Mouse (Mus musculus) thymus, adult 18-20 months (tissue): ENCODE data around the gene G6pc.
"Not testable (repeated sequence)": the region's sequence is repeated elsewhere in the genome, so short reads cannot be mapped to it uniquely, and the experiment has no call there.

Experiments used
- DNase-seq, 2 experiments: peaks; one replicate each; pipeline ENCODE4 v3.0.0; 2022; ENCODE audit warnings: mixed read lengths in 2 of 2

Gene G6pc

DNA sequence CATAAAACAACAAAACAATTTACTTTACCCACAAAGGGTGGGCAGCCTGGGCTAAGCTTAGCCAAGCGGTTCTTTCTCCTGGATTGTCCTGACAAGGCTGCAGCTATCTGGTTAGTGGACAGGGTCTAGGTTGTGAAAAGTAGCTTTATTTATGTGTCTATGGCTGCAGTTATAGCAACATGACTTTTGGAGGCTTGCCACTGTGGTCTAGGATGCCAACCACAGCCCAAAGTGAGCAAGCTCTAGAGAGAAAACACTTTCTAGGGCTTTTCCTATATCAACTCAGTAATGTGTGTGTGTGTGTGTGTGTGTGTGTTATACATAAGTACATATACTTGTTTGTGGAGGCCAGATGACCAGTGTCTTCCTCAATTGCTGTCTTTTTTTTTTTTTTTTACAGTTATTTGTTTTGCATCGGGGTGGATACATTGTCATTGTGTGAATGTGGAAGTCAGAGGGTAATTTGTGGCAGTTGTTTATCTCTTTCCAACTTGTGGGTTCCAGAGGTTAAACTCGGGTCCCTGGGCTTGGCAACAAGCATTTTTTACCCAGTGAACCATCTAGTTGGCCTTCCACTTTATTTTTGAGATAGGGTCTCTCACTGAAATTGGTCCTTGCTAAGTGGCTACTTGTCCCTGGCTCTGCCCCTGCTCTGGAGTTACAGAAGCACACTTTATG lies 9.7 kb upstream of the G6pc start:
- no peak for DNase-seq

DNA sequence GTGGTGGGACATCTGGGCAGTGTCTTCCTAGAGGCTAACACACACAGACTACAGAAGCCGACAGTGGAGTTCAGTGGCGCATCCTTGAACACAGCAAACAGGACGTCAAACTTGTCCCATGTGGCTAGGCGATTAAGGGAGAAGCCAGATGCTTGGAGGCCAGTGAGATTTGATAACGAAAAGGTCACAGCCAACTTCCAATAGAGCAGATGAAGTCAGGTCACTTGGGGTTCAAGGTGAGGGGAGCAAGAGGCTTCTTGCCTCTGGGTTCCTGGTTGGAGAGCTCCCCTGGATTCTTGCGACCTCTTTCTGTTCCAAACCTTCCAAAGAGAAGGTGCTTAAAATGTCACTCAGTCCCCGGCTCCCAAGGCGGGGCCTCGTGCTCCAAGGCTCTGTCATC lies 7.6 kb upstream of the G6pc start:
- DNase-seq, result no peak

DNA sequence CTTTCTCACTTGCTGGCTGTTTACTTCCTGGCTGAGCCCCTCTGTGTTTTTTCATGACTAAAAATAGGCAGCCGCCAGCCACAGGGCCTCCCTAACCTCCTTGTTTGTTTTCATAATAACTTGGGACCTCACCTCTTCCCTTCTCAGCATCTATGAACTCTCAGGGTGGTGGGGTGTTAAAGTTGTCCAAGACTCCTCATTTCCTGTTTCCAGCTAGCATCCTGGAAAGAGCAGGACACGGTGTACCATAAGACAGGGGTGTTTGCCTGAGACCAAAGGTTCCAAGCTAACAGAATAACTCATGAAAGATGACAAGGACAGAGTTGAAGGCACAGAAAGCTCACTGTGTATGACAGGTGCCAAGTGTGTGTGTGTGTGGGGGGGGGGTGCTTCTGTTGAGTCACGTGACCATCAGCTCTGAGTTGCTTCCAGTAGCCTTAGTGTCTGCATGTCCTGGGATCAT lies 6.7 kb upstream of the G6pc start:
- DNase-seq, result peak in 1 of 2 experiments; percentile 18

DNA sequence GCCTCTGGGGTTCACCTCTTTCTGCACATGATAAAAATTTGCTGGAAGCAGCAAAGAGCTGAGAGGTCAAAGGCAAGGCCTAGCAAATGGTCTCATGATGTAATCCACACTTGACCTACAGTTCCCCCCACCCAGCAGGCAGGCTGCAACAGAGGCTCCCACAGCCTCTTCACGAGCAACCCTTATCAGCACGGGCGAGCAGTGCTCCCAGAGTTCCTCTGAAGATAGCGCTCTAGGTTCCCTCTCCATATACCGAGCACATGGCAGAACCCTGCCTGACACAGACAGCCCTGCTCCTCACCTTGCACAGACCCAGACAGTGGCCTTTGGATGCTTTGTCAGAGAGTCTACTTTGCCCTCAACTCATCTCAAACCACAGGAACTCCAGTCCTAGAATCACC lies 2.8 kb upstream of the G6pc start:
- no peak for DNase-seq

DNA sequence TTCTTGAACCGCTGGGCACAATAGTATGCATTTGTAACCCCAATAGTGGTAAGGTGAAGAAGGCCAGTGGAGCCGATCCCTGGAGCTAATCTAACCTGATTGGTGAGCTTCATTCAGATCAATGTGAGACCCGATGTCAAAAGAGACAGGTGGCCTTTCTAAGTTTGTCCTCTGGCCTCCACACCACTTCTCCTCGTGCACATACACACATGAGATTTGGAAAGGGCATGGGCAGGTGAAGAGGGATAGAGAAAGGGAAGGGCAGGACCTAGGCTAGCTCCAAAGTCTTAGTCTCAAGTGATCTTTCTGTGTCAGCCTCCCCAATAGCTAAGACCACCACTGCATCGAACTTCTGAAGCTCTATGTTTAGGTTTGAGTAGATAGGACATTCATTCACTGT lies 2.8 kb downstream of the G6pc start:
- no peak for DNase-seq

DNA sequence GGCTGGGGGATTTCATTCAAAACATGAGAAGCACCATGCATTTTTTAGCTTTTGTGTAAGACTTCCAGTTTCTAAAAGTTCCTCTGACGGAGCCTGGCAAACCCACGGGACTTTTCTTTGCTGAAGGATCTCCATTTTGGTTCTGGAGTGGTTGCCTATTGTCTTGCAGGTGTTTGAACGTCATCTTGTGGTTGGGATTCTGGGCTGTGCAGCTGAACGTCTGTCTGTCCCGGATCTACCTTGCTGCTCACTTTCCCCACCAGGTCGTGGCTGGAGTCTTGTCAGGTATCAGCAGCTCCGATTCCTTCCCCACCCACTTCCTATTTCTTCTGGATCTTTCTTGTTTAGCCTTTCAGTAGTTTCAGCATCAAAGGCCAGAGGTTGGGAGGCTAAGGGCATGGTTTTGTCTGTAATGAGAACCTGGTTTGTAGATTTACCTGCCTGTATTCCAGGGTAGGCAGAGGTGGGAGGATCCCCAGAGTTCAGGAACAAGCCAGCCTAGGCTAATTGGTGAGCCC lies 7.1 kb downstream of the G6pc start:
- DNase-seq, result no peak

DNA sequence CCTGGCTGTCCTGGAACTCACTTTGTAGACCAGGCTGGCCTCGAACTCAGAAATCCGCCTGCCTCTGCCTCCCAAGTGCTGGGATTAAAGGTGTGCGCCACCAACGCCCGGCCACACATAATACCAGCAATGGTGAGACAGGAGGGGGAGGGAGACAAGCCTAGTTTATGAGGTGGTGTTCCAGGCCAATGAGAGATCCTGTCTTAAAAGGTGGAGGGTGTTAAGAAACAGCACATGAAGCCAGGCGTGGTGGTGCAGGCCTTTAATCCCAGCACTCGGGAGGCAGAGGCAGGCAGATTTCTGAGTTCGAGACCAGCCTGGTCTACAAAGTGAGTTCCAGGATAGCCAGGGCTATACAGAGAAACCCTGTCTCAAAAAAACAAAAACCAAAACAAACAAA lies 10.8 kb downstream of the G6pc start:
- not testable (repeated sequence) for DNase-seq

DNA sequence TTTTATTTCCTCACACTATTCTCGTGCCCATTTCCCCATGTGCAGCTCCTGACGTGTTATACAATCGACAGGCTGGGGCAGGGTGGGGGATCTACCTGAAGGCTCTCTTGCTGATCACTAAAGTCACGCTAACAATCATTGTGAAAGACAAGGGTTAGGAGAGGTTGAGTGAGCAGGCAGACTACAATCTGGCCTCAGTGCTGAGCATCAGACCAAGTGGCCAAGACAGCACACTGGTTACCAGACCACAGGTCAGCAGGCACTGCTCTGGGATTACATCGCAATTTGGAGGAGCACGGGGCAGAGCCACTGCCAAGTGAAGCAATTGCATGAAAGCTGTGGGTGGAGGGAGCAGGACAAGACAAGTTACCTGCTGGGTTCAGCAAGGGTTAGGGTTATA lies 11.6 kb downstream of the G6pc start:
- DNase-seq, result no peak

DNA sequence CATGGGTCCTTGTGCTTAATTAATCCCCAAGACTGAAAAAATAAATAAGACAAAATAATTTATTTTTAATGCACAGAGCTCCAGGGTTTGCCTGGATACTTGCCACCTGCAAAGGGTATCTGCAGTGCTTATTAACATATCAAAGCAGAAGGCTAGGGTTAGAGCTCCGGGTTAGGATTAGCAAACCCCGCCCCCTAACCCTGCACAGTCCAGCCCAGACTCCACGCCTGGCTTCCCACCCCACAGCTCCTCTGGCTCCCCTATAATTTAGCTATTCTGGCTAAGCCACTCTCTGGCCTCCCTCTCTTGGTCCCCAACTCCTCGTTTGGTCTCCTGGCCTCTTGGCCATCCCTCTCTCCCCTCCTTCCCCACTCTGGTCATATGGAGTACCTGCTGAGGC lies 14.5 kb downstream of the G6pc start:
- no peak for DNase-seq

DNA sequence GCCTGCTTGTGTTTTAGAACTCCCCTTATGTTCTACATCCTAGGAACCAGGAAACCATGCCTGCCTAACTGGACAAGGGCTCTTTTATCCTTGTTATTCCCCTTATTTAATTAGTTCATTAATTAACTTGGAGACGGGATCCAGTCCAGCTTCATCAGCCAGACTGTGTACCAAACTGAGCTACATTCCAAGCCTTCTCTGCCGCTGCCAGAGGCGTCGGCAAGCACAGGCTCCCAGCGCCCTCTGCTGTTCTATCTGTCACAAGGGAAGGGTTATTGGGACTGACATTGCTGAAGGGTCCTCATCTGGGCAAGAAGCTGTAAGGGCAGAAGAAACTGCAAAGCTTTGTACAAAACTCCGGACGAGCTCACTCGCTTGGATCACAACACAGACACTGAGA lies 27.7 kb downstream of the G6pc start:
- DNase-seq, result peak; percentile 24 to 34

DNA sequence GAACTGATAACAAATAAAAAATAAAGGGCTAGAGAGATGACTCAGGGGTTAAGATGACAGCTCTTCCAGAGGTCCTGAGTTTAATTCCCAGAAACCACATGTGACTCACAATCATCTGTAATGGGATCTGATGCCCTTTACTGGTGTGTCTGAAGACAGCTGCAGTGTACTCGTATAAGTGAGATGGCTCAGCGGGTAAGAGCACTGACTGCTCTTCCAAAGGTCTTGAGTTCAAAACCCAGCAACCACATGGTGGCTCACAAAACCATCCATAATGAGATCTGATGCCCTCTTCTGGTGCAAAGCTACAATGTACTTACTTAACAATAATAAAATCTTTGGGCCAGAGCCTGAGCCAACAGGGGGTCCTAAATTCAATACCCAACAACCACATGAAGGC lies 47.9 kb downstream of the G6pc start:
- DNase-seq, result no peak

DNA sequence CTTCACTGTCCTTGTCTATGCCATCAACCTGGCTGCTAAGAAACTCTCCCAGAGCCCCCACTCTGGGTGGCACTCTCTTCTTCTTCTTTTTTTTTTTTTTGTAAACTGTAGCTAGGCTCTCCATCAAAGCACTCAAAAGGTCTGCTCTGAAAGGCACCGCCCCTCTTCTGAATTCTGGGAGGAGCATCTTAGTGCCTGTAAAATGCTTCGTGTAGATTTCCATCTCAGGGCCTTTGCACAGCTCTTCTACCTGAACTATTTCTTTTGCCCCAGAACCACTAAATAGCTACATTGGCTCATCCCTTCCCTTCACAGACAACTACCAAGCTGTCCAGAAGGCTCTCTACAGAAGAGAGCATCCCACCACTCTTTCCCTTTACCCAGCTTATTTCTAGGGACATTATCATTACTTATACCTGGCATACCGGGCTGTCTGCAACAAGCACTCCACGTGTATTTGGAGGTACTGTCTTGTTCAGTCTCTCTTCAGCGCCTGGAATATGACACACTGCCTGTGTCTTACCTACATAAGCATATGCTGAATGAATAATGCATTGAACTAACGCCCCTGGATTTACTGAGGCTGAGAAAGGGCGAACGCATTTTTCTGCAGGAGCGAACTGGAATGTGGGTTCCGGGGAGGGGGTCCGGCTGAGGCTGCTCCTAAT lies 49.2 kb downstream of the G6pc start:
- DNase-seq, result no peak

DNA sequence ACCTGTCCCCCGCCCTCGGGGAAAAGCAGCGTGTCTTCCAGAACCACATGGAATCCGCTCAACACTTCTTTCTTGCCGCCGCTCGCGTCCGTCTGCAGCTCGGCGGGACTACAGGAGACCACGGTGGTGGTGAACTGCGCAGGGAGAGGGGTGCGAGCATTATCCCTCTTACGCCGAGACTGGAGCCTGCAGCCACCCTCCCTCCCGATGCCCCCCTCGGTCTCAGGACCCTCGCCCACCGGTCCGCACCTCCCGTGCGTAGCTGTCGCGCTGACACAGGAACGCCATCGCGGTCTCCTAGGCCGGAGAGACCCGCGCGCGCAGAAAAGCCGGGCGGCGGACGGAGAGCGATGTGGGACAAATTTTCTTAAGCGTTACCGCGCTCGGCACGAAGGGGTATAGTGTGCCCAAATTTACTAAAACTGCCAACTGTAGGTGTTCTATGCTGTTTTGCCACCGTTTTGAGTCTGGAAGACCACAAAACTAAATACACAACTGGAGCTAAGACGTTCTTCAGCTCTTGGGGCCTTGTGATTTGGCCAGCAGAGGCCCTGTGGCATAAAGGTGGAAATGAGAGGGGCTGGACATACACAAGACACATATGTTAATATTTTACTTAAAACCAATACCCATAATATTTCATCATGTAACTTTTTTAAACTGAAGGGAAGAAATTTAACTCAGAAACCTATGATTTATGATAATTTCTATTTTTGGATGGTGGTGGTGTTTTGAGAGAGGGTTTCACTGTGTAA lies 49.9 kb downstream of the G6pc start, which contains the start of gene Aarsd1:
Gene Aarsd1 (minus strand): TSS at position 515 of the 755 bp plus-strand sequence.
- DNase-seq, result peak; percentile 71 to 79

DNA sequence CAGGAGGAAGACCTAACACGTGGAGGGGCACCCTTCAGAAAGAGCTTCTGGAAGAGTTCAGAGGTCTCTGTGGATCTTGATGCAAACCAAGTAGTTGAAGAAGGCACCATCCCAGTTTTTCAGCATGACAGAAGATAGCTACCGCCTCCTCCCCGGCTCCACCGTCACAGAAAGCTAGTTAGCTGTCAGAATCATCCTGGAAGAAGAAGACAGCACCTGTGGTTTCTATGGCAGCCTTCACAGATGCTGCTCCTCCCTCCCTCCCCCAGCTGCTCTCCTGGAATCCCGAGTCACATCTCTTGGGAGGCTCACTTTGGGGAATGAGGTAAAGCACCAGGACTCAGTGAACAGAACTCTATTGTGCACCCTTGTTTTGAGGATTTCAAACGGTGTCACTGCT lies 51.6 kb downstream of the G6pc start:
- DNase-seq, result no peak

DNA sequence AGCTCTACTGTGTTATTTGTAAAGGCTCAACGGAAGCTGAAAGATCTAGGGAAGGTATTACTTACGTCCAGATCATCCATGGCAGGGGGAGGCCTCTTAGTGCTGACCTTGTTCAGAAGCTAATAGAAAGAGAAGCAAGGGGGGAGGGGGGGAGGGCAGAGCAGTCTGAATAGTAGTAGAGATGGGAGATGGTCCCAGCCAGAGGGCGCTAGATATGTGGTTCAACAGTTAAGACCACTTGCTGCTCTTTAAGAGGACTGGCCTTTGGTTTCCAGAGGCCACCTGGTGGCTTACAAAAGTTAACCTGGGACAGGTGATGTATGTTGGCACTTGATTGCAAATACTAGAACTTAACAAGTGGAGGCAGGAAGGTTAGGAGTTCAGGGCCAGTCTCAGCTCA lies 52.2 kb downstream of the G6pc start:
- no peak for DNase-seq

DNA sequence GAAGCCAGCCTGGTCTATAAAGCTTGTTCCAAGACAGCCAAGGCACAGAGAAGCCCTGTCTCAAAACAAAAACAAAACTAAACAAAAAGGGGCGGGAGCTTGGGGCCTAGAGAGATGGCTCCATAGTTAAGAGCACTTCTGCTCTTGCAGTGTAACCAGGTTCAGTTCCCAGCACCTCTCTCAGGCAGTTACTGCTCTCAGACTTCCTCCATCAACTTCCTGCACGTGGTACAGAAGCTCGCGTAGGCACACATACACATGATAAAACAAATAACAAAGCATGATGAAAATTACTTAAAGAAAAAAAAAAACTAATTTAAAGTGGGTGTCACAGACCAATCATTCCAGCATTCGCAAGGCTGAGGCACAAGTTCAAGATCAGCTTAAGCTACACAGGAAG lies 52.8 kb downstream of the G6pc start:
- DNase-seq, result no peak

DNA sequence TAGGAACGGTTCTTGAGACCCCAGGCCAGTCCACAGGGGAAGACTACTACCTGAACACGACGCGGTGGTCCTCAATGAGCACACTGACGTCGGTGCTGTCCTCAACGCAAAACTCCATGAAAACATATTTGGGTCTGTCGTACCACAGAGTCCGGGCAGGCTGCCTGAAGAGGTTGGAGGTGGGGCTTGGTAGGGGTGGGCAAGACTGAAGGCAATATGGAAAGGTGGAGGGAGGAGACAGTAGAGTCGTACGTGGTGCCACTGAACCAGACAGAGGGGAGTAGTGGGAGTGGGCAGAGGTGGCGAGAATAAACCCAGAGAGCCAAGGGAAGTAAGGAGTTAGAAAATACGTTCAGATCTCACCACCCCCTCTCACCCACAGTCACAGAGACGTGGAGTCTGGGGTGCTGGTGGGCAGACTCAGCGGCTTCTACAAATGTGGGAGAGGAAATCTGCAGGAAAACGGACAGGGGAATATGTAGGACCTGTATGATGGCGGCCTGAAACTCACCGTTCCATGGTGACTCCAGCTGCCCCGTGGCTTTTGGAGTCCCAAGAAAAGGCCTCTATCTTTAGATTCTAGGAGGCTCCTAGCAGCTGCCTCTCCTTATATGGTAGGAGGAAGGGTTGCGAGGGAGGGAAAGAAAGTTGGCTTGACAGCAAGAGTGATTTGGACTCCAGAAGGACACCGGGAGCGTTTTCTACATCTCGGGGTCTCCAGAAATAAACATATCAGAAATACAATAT lies 56.9 kb downstream of the G6pc start, which contains the start of gene Gm27029:
Gene Gm27029 (minus strand): TSS at position 692 of the 747 bp plus-strand sequence.
- DNase-seq, result peak in 1 of 2 experiments; percentile 26

DNA sequence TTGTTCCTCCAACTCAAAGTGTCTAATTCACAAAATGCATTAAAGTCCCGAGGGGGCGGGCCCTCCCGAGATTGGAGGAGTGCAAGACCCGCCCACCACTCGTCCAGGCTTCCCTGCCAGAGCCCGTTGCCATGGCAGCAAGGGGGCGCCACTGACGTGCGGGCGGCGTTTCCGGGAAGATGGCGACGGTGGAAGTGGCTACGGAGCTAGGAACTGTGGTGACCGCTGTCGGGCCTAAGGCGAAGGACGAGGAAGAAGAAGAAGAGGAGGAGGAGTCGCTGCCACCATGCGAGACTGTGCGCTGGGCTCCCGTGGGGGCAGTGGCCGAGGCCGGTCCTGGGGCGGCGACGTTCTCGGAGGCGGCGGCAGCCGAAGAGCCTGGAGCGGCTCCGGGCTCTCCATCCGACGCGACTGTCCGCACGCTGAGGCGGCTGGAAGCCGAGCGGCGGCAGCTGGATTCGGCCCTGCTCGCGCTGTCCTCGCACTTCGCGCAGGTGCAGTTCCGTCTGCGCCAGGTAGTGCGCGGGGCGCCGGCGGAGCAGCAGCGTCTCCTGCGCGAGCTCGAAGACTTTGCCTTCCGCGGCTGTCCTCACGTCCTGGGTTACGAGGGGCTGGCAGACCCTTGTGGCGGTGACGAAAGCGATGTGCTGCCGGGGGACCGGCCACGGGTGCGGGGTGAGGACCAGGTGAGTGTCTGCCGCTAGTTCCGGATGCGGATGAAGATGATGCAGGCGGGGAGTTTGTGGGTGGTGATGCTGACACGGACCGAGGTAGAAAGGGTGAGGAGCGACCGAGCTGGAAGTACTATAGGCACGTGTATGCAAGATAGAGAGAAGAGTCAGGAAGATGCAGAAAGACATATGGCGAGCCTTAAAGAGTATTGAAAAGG lies 57.8 kb downstream of the G6pc start, which contains the start of the genes Rundc1 and Ptges3l:
Gene Rundc1 (plus strand): TSS at position 161 of the 889 bp plus-strand sequence.
Gene Ptges3l (minus strand): TSS at position 409 of the 889 bp plus-strand sequence.
- peak; percentile 95 to 96 for DNase-seq

DNA sequence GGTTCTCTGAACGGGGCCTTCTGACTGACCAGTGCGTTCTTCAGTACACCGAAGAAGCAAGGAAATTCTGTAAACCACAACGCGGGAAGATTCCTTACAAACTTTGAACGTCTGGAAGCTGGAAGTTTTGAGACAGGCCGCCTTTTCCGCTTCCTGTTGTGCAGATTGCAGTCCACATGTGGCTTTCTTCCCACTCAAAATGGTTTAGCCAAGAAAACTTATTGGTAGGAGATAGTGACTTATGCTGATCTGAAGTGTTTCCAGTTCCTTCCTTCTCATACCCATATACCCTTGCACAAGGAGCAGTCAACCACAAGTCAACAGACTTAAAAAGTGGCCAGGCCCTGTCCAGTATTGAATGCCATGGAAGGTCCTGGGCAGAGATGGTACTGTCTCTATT lies 58.8 kb downstream of the G6pc start:
- DNase-seq, result no peak
